Mouse (Mus musculus) spleen, adult 2 months (tissue): ENCODE measurements around the gene Slco4a1.

ENCODE experiments used
- CTCF ChIP-seq: fragments of 200-500 bp; IDR thresholded peaks from 2 replicates; pipeline ENCODE4 v1.5.1; 2011; ENCODE audit warnings: mild to moderate bottlenecking, inconsistent platforms; ENCODE audit not compliant: insufficient read depth, insufficient read length, insufficient replicate concordance; ENCODE audit errors: extremely low read depth
- POLR2A ChIP-seq: fragments of 200-500 bp; IDR thresholded peaks from 2 replicates; pipeline ENCODE4 v1.6.1; 2011; ENCODE audit warnings: low read depth, low read length, inconsistent platforms

DNA sequence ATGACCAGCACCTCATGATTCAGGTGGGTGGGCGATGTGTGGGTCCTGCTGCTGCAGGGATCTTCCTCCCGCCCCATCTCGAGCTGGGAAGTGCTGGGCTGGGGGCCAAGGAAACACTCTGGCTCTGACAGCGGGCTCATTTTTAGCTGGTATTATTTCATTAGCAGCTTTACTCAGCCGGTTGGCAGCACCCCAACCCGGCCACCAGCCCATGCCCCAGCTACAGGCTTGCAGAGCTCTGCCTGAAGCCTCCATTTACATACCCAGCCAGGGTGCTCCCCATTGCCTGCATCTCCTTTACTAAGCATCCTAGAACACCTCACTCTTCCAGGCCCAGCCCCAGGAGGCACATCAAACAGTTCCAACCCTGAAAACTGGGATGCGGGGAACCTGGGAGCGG is 29.0 kb upstream of the Slco4a1 start:
- TF ChIP-seq CTCF (no peak), POLR2A (no peak)
